Mouse (Mus musculus) heart, embryonic 16.5 days (tissue): Measurements from ENCODE around the gene Lpar2. TPM values are rescaled to one million over a fixed set of nuclear protein-coding genes. Genes with fewer than 3 reads are reported as not detected.

ENCODE experiments used
- ATAC-seq: fragments of 200-750 bp; cut with Nextera tagmentation; replicated peaks from 2 replicates; pipeline ENCODE4 v1.8.0; 2017; ENCODE audit warnings: moderate number of reproducible peaks; ENCODE audit not compliant: insufficient read depth, low FRiP score; ENCODE audit errors: extremely low read depth
- H3K27ac ChIP-seq: fragments of 300-500 bp; sonication (generic); 2 replicates; pipeline ENCODE4 v1.5.1; 2014; ENCODE audit warnings: mild to moderate bottlenecking, low read length, control low read depth, moderate library complexity
- H3K27me3 ChIP-seq: fragments of 300-500 bp; sonication (generic); 2 replicates; pipeline ENCODE4 v1.6.1; 2014; ENCODE audit warnings: low read length, mixed read lengths; ENCODE audit not compliant: control insufficient read depth, insufficient read depth
- H3K36me3 ChIP-seq: fragments of 300-500 bp; sonication (generic); 2 replicates; pipeline ENCODE4 v1.6.1; 2014; ENCODE audit not compliant: control insufficient read depth, insufficient read depth
- H3K4me1 ChIP-seq: fragments of 300-500 bp; sonication (generic); 2 replicates; pipeline ENCODE4 v1.6.1; 2014; ENCODE audit warnings: low read length, mixed read lengths; ENCODE audit not compliant: control insufficient read depth, insufficient read depth
- H3K4me2 ChIP-seq: fragments of 300-500 bp; sonication (generic); 2 replicates; pipeline ENCODE4 v1.6.1; 2014; ENCODE audit warnings: low read depth, mild to moderate bottlenecking, control low read depth, low read length
- H3K4me3 ChIP-seq: fragments of 300-500 bp; sonication (generic); 2 replicates; pipeline ENCODE4 v1.5.1; 2014; ENCODE audit warnings: mild to moderate bottlenecking, control low read depth, low read length
- H3K9ac ChIP-seq: fragments of 300-500 bp; sonication (generic); 2 replicates; pipeline ENCODE4 v1.6.1; 2014; ENCODE audit warnings: low read length, control low read depth
- H3K9me3 ChIP-seq: fragments of 300-500 bp; sonication (generic); replicated peaks from 2 replicates; pipeline ENCODE4 v1.6.1; 2016; ENCODE audit warnings: low read length; ENCODE audit not compliant: control insufficient read depth
- WGBS: fragments of 180-500 bp; shearing (Covaris S2); extraction: QIAGEN DNeasy Blood & Tissue Kit; methylation state at CpG from one replicate; pipeline ENCODE4 v1.1.7; 2014; 5-methylcytosine and 5-hydroxymethylcytosine counted together
- polyA plus RNA-seq: library from polyadenylated mRNA; unstranded; fragments of >200 nt; fragmentation: Nextera tagmentation; extraction: Ambion mirVana; gene quantifications from 2 replicates; pipeline ENCODE4 v1.2.1, GENCODE M21; 2015

The Lpar2 gene
- polyA plus RNA-seq, 1 experiment from 2014 or later = 0.21 TPM

GRCm38 (mm10) chr8:69802216-69802615, 20.0 kb upstream of the Lpar2 start:
- no peaks in the 10 kb centered on the region for H3K9me3 ChIP-seq
- no peak overlapping the region for H3K4me3 ChIP-seq
- no peaks in the 10 kb centered on the region for H3K27me3 ChIP-seq
- no peak for ATAC-seq
- no peaks in the 10 kb centered on the region for H3K4me1 ChIP-seq
- peaks cover 89% of the 10 kb centered on the region for H3K36me3 ChIP-seq
- H3K4me2 ChIP-seq = no peak overlapping the region
- no peak overlapping the region for H3K27ac ChIP-seq
- no peak overlapping the region for H3K9ac ChIP-seq

- Histone ChIP-seq H3K4me1 (peaks cover 3% of the 10 kb centered on the region), H3K9me3 (no peaks in the 10 kb centered on the region), H3K27ac (no peak overlapping the region), H3K36me3 (peaks cover 87% of the 10 kb centered on the region), H3K9ac (no peak overlapping the region), H3K4me2 (no peak overlapping the region), H3K4me3 (no peak overlapping the region), H3K27me3 (no peaks in the 10 kb centered on the region)
- WGBS = 91% methylated on average over 7 of the region's 7 CpGs
- no peak for ATAC-seq
These were observed 18.9 kb upstream of the Lpar2 start for GRCm38 (mm10) chr8:69803366-69803765.

GRCm38 (mm10) chr8:69804537-69804936, 17.7 kb upstream of the Lpar2 start:
- Histone ChIP-seq H3K4me1 (peaks cover 4% of the 10 kb centered on the region), H3K36me3 (peaks cover 76% of the 10 kb centered on the region), H3K4me2 (no peak overlapping the region), H3K4me3 (no peak overlapping the region), H3K9me3 (no peaks in the 10 kb centered on the region), H3K27ac (no peak overlapping the region), H3K9ac (no peak overlapping the region), H3K27me3 (no peaks in the 10 kb centered on the region)
- 88% methylated on average over 6 of the region's 6 CpGs for WGBS
- ATAC-seq = no peak

- WGBS = 89% methylated on average over 10 of the region's 10 CpGs
These were observed 17.1 kb upstream of the Lpar2 start for GRCm38 (mm10) chr8:69805086-69805485.

GRCm38 (mm10) chr8:69805491-69805890, 16.7 kb upstream of the Lpar2 start:
- Histone ChIP-seq H3K9me3 (peaks cover 2% of the 10 kb centered on the region; the same call in 1 of the 2 replicates), H3K4me2 (no peak overlapping the region), H3K4me3 (no peak overlapping the region), H3K36me3 (peaks cover 67% of the 10 kb centered on the region), H3K27ac (no peak overlapping the region), H3K27me3 (no peaks in the 10 kb centered on the region), H3K4me1 (peaks cover 4% of the 10 kb centered on the region), H3K9ac (no peak overlapping the region)
- no peak for ATAC-seq
- 86% methylated on average over 9 of the region's 9 CpGs for WGBS

More at GRCm38 (mm10) chr8:69805086-69805485, 17.1 kb upstream of the Lpar2 start:
- Histone ChIP-seq H3K9me3 (0 out of 2 replicates have a peak, but pooled peaks cover 1% of the 10 kb centered on the region), H3K4me3 (no peak overlapping the region), H3K27me3 (no peaks in the 10 kb centered on the region), H3K36me3 (peaks cover 71% of the 10 kb centered on the region), H3K4me1 (peaks cover 4% of the 10 kb centered on the region), H3K4me2 (no peak overlapping the region), H3K27ac (no peak overlapping the region), H3K9ac (no peak overlapping the region)
- no peak for ATAC-seq

- no peak overlapping the region for H3K9ac ChIP-seq
- no peaks in the 10 kb centered on the region for H3K27me3 ChIP-seq
- peaks cover 2% of the 10 kb centered on the region; the same call in 1 of the 2 replicates for H3K9me3 ChIP-seq
- H3K4me3 ChIP-seq = no peak overlapping the region
- H3K4me2 ChIP-seq = no peak overlapping the region
- 87% methylated on average over 5 of the region's 5 CpGs for WGBS
- ATAC-seq = no peak
- H3K4me1 ChIP-seq = peaks cover 4% of the 10 kb centered on the region
- H3K36me3 ChIP-seq = peaks cover 57% of the 10 kb centered on the region
- H3K27ac ChIP-seq = no peak overlapping the region
These were observed 15.0 kb upstream of the Lpar2 start for GRCm38 (mm10) chr8:69807236-69807635.

GRCm38 (mm10) chr8:69808094-69808863, 13.9 kb upstream of the Lpar2 start, which contains the start of gene Gmip:
TSS of gene Gmip (plus strand) at chr8:69808679.
- whole genome bisulfite sequencing = 7% methylated on average over 26 of the region's 28 CpGs
- Histone ChIP-seq H3K27ac (no peak within 1 kb of the TSS), H3K9ac (peak within 1 kb of the TSS; percentile 66), H3K4me2 (peak within 1 kb of the TSS; percentile 81), H3K4me3 (peak within 1 kb of the TSS; percentile 60), H3K9me3 (peaks cover 2% of the 10 kb centered on the region; the same call in 1 of the 2 replicates), H3K4me1 (peaks cover 4% of the 10 kb centered on the region), H3K27me3 (no peaks in the 10 kb centered on the region), H3K36me3 (peaks cover 47% of the 10 kb centered on the region)
- peak; percentile 83 for ATAC-seq

GRCm38 (mm10) chr8:69808864-69809403, 13.3 kb upstream of the Lpar2 start:
- Histone ChIP-seq H3K4me1 (peaks cover 4% of the 10 kb centered on the region), H3K4me3 (peak overlapping the region; percentile 60), H3K36me3 (peaks cover 47% of the 10 kb centered on the region), H3K27ac (no peak overlapping the region), H3K9ac (peak overlapping the region; percentile 66), H3K27me3 (no peaks in the 10 kb centered on the region), H3K4me2 (peak overlapping the region; percentile 81), H3K9me3 (peaks cover 2% of the 10 kb centered on the region; the same call in 1 of the 2 replicates)
- WGBS = under 1% methylated on average over 23 of the region's 23 CpGs
- ATAC-seq = peak; percentile 59

GRCm38 (mm10) chr8:69809820-69810219, 12.4 kb upstream of the Lpar2 start:
- peaks cover 2% of the 10 kb centered on the region; the same call in 1 of the 2 replicates for H3K9me3 ChIP-seq
- no peak for ATAC-seq
- peaks cover 4% of the 10 kb centered on the region for H3K4me1 ChIP-seq
- H3K27ac ChIP-seq = no peak overlapping the region
- peaks cover 43% of the 10 kb centered on the region for H3K36me3 ChIP-seq
- no peaks in the 10 kb centered on the region for H3K27me3 ChIP-seq
- H3K4me2 ChIP-seq = no peak overlapping the region
- no peak overlapping the region for H3K9ac ChIP-seq
- no peak overlapping the region for H3K4me3 ChIP-seq
- 49% methylated on average over 3 of the region's 3 CpGs for WGBS
